Mouse (Mus musculus) liver, embryonic 11.5 days (tissue): ENCODE data around the gene Adcy3. TPM values are rescaled to one million over a fixed set of nuclear protein-coding genes. Genes with fewer than 3 reads are reported as not detected.
A peak's percentile ranks its signal among the peaks of the same experiment; 100 is the strongest.

Experiments used
- ATAC-seq: fragments of 200-750 bp; cut with Nextera tagmentation; replicated peaks from 2 replicates; pipeline ENCODE4 v1.8.0; 2017; ENCODE audit warnings: moderate number of reproducible peaks, mild to moderate bottlenecking, moderate TSS enrichment, moderate library complexity; ENCODE audit not compliant: low FRiP score
- DNase-seq: peaks from one replicate; pipeline ENCODE4 v3.0.0-alpha.2; 2017; ENCODE audit warnings: low spot score
- H3K27ac ChIP-seq: fragments of 300-500 bp; sonication (generic); 2 replicates; pipeline ENCODE4 v1.5.1; 2014; ENCODE audit warnings: mild to moderate bottlenecking, low read depth, low read length, control low read depth
- H3K27me3 ChIP-seq: fragments of 300-500 bp; sonication (generic); replicated peaks from 2 replicates; pipeline ENCODE4 v1.6.1; 2014; ENCODE audit warnings: low read length, mixed read lengths; ENCODE audit not compliant: control insufficient read depth, insufficient read depth
- H3K36me3 ChIP-seq: fragments of 300-500 bp; sonication (generic); 2 replicates; pipeline ENCODE4 v1.6.1; 2014; ENCODE audit warnings: mild to moderate bottlenecking, low read length, moderate library complexity, mixed read lengths; ENCODE audit not compliant: control insufficient read depth, insufficient read depth
- H3K4me1 ChIP-seq: fragments of 300-500 bp; sonication (generic); replicated peaks from 2 replicates; pipeline ENCODE4 v1.6.1; 2014; ENCODE audit warnings: low read length, mixed read lengths; ENCODE audit not compliant: control insufficient read depth, insufficient read depth
- H3K4me2 ChIP-seq: fragments of 300-500 bp; sonication (generic); 2 replicates; pipeline ENCODE4 v1.6.1; 2014; ENCODE audit warnings: mild to moderate bottlenecking, control low read depth, moderate library complexity
- H3K4me3 ChIP-seq: fragments of 300-500 bp; sonication (generic); 2 replicates; pipeline ENCODE4 v1.5.1; 2014; ENCODE audit warnings: low read depth, low read length, control low read depth
- H3K9ac ChIP-seq: fragments of 300-500 bp; sonication (generic); 2 replicates; pipeline ENCODE4 v1.6.1; 2014; ENCODE audit warnings: low read depth, low read length, control low read depth
- H3K9me3 ChIP-seq: fragments of 300-500 bp; sonication (generic); 2 replicates; pipeline ENCODE4 v1.6.1; 2016; ENCODE audit warnings: low read length, inconsistent platforms, mixed read lengths; ENCODE audit not compliant: control insufficient read depth
- WGBS: fragments of 180-500 bp; shearing (Covaris S2); extraction: QIAGEN DNeasy Blood & Tissue Kit; methylation state at CpG from one replicate; pipeline ENCODE4 v1.1.7; 2014; 5-methylcytosine and 5-hydroxymethylcytosine counted together
- polyA plus RNA-seq: library from polyadenylated mRNA; unstranded; fragments of >200 nt; fragmentation: Nextera tagmentation; extraction: Ambion mirVana; gene quantifications from 2 replicates; pipeline ENCODE4 v1.2.1, GENCODE M21; 2014

The Adcy3 gene
- 3.3 and 3.9 TPM in 2 replicates for polyA plus RNA-seq

DNA sequence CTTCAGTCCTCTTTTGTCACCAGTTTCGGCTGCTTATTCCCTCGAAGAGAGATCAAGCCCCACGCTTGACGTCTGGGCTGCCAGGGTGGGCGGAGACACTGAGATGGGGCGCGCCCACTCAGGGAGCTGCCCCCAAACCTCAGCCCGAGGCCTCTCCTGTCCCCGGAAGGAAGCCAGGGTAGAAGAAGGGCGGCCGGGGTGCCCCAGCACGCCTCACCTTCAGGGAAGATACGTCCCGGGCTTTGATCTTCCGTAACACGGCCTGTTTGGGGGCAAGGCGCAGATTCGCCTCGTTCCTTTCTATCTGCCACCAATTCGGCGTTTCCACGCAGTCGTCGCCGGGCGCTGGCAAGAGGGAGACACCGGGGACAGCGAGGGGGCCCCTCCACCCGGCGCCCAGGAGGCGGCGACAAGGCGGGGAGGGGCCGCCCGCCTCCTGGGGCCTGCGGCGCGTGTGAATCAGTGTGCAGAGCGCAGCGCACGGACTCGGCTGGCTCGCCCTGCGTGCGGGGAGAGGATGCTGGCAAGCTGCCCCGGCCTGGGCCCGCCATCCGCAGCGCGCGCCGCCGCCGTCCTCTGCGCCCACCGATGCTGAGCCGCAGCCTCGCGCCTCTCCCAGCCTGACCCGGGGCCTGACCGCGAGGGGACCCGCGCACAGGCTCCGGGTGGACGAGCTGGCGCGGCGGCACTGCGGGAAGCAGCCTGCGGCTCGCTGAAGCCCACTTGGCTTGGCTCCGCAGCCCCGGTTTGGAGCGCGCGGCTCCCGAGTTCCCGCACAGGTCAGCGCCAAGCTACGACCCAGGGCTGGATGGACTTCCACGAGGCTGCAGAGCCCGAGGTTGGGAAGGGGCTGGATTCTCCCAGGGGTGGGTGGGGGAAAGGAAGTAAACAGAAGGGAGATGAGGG is at the start of gene Adcy3:
TSS of gene Adcy3 (plus strand) at position 163 of the 906 bp plus-strand sequence.
- Histone ChIP-seq H3K27ac (no peak within 1 kb of the TSS), H3K9me3 (no peaks in the 10 kb centered on the region), H3K27me3 (peaks cover 22% of the 10 kb centered on the region), H3K9ac (peak within 1 kb of the TSS; percentile 46), H3K36me3 (no peaks in the 10 kb centered on the region), H3K4me3 (peak within 1 kb of the TSS; percentile 59), H3K4me1 (peaks cover 6% of the 10 kb centered on the region), H3K4me2 (peak within 1 kb of the TSS; percentile 85)
- DNase-seq (peak; percentile 66), ATAC-seq (peak; percentile 57; the same call in 1 of the 2 replicates)
- WGBS: 1% methylated on average over 83 of the region's 83 CpGs

GRCm38 (mm10) chr12:4083441-4083840 is 49.5 kb upstream of the Adcy3 start:
- no peaks in the 10 kb centered on the region for H3K27me3 ChIP-seq
- WGBS: 73% methylated on average over 8 of the region's 8 CpGs
- H3K9me3 ChIP-seq: no peaks in the 10 kb centered on the region
- peaks cover 3% of the 10 kb centered on the region; the same call in 1 of the 2 replicates for H3K36me3 ChIP-seq
- no peak overlapping the region for H3K9ac ChIP-seq
- 0 out of 2 replicates have a peak, but pooled peaks cover 2% of the 10 kb centered on the region for H3K4me1 ChIP-seq
- peak overlapping the region; percentile 73 for H3K4me2 ChIP-seq
- no peak overlapping the region for H3K27ac ChIP-seq
- DNase-seq: no peak
- ATAC-seq: no peak
- H3K4me3 ChIP-seq: no peak overlapping the region

DNA sequence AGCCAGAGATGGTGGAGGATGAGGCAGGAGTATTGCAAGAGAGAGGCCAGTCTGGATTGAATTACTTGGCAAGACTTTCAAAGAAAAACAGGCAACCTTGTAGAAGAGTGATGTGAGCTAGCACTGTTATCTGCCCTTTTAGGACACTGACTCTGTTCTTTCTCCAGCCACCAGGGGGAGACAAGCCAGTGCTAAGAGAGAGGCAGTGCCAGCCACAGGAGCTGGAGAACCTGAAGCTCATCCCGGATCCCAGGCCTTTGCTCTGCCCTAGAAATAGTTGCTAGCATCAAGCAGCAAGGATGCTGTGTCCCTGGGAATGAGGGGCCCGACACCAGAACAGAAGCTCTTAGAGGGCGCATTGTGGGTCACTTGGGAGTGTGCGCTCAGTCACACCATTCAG is 25.5 kb upstream of the Adcy3 start:
- no peak overlapping the region for H3K4me3 ChIP-seq
- H3K27me3 ChIP-seq: no peaks in the 10 kb centered on the region
- 86% methylated on average over 4 of the region's 4 CpGs for WGBS
- no peaks in the 10 kb centered on the region for H3K4me1 ChIP-seq
- H3K36me3 ChIP-seq: peaks cover 15% of the 10 kb centered on the region
- no peak for ATAC-seq
- H3K9me3 ChIP-seq: no peaks in the 10 kb centered on the region
- no peak overlapping the region for H3K4me2 ChIP-seq
- DNase-seq: no peak
- no peak overlapping the region for H3K9ac ChIP-seq
- H3K27ac ChIP-seq: no peak overlapping the region

GRCm38 (mm10) chr12:4116132-4116531 is 16.8 kb upstream of the Adcy3 start:
- Histone ChIP-seq H3K27me3 (no peaks in the 10 kb centered on the region), H3K4me1 (no peaks in the 10 kb centered on the region), H3K4me3 (no peak overlapping the region), H3K36me3 (no peaks in the 10 kb centered on the region), H3K9ac (no peak overlapping the region), H3K4me2 (no peak overlapping the region), H3K9me3 (no peaks in the 10 kb centered on the region), H3K27ac (no peak overlapping the region)
- DNase-seq: no peak
- WGBS: 76% methylated on average over 9 of the region's 9 CpGs
- no peak for ATAC-seq

GRCm38 (mm10) chr12:4117136-4117535 is 15.8 kb upstream of the Adcy3 start:
- 86% methylated on average over 3 of the region's 3 CpGs for WGBS

GRCm38 (mm10) chr12:4117579-4117978 is 15.3 kb upstream of the Adcy3 start:
- Histone ChIP-seq H3K9ac (no peak overlapping the region), H3K27ac (no peak overlapping the region), H3K27me3 (no peaks in the 10 kb centered on the region), H3K9me3 (no peaks in the 10 kb centered on the region), H3K4me3 (no peak overlapping the region), H3K4me2 (no peak overlapping the region), H3K4me1 (no peaks in the 10 kb centered on the region), H3K36me3 (no peaks in the 10 kb centered on the region)
- 73% methylated on average over 4 of the region's 4 CpGs for WGBS
- DNase-seq: no peak
- ATAC-seq: no peak

More at GRCm38 (mm10) chr12:4117136-4117535, 15.8 kb upstream of the Adcy3 start:
- Histone ChIP-seq H3K36me3 (no peaks in the 10 kb centered on the region), H3K9me3 (no peaks in the 10 kb centered on the region), H3K27ac (no peak overlapping the region), H3K4me3 (no peak overlapping the region), H3K9ac (no peak overlapping the region), H3K27me3 (no peaks in the 10 kb centered on the region), H3K4me1 (no peaks in the 10 kb centered on the region), H3K4me2 (no peak overlapping the region)
- DNase-seq: no peak
- no peak for ATAC-seq

GRCm38 (mm10) chr12:4127346-4127745 is 5.6 kb upstream of the Adcy3 start:
- H3K4me3 ChIP-seq: no peak overlapping the region
- DNase-seq (no peak), ATAC-seq (no peak)
- H3K9ac ChIP-seq: no peak overlapping the region
- H3K27ac ChIP-seq: no peak overlapping the region
- H3K9me3 ChIP-seq: no peaks in the 10 kb centered on the region
- H3K4me1 ChIP-seq: no peaks in the 10 kb centered on the region
- H3K27me3 ChIP-seq: no peaks in the 10 kb centered on the region
- H3K4me2 ChIP-seq: no peak overlapping the region
- WGBS: 70% methylated on average over 7 of the region's 7 CpGs
- no peaks in the 10 kb centered on the region for H3K36me3 ChIP-seq

- ATAC-seq: no peak
These were observed 927 bp downstream of the Adcy3 start for GRCm38 (mm10) chr12:4133847-4134212.

GRCm38 (mm10) chr12:4143179-4143578 is 10.3 kb downstream of the Adcy3 start:
- no peaks in the 10 kb centered on the region for H3K27me3 ChIP-seq
- no peaks in the 10 kb centered on the region for H3K9me3 ChIP-seq
- WGBS: 82% methylated on average over 5 of the region's 5 CpGs
- H3K4me3 ChIP-seq: no peak overlapping the region
- no peak for DNase-seq
- H3K36me3 ChIP-seq: no peaks in the 10 kb centered on the region
- H3K9ac ChIP-seq: no peak overlapping the region
- ATAC-seq: no peak
- no peak overlapping the region for H3K4me2 ChIP-seq
- no peaks in the 10 kb centered on the region for H3K4me1 ChIP-seq
- H3K27ac ChIP-seq: no peak overlapping the region

More at GRCm38 (mm10) chr12:4133847-4134212, 927 bp downstream of the Adcy3 start:
- peak overlapping the region; percentile 85 for H3K4me2 ChIP-seq
- H3K4me3 ChIP-seq: peak overlapping the region; percentile 59
- H3K36me3 ChIP-seq: no peaks in the 10 kb centered on the region
- no peaks in the 10 kb centered on the region for H3K9me3 ChIP-seq
- DNase-seq: no peak
- no peak overlapping the region for H3K27ac ChIP-seq
- WGBS: 31% methylated on average over 11 of the region's 11 CpGs
- peaks cover 6% of the 10 kb centered on the region for H3K4me1 ChIP-seq
- peak overlapping the region; percentile 46; the same call in 1 of the 2 replicates for H3K9ac ChIP-seq
- H3K27me3 ChIP-seq: peaks cover 22% of the 10 kb centered on the region
